Mouse (Mus musculus): ENCODE measurements around the gene Nova2. TPM values are rescaled to one million over a fixed set of nuclear protein-coding genes. Genes with fewer than 3 reads are reported as not detected.
A peak's percentile ranks its signal among the peaks of the same experiment; 100 is the strongest.

Gene Nova2
- polyA plus RNA-seq, 1 experiment from 2014 or later = 1.2 TPM

GRCm38 (mm10) chr7:19002115-19002514 is 76.4 kb downstream of the Nova2 start:
- H3K9me3 ChIP-seq (ENCODE audit: low read depth, low read length) = no peaks in the 10 kb centered on the region
- H3K4me1 ChIP-seq (ENCODE audit: insufficient read depth) = peaks cover 19% of the 10 kb centered on the region
- peaks cover 20% of the 10 kb centered on the region for H3K36me3 ChIP-seq (ENCODE audit: insufficient read depth)
- peak overlapping the region; percentile 75 for H3K4me2 ChIP-seq
- peak overlapping the region; percentile 73 for H3K27ac ChIP-seq (ENCODE audit: low read depth)
- H3K9ac ChIP-seq = peak overlapping the region; percentile 68
- no peak for ATAC-seq (ENCODE audit: insufficient read depth)
- WGBS = 12% methylated on average over 4 of the region's 4 CpGs
- H3K27me3 ChIP-seq (ENCODE audit: insufficient read depth, low read length) = no peaks in the 10 kb centered on the region
- DNase-seq = no peak
- TF ChIP-seq CTCF (IDR thresholded peaks at IDR 0.05; ENCODE audit: low read depth) = no peak
- H3K4me3 ChIP-seq (ENCODE audit: low read depth, low read length) = peak overlapping the region; percentile 40

GRCm38 (mm10) chr7:19002848-19003498 is 77.3 kb downstream of the Nova2 start:
- H3K27ac ChIP-seq (ENCODE audit: low read depth) = peak overlapping the region; percentile 73
- H3K4me1 ChIP-seq (ENCODE audit: insufficient read depth) = peaks cover 19% of the 10 kb centered on the region
- 3% methylated on average over 17 of the region's 17 CpGs for WGBS
- peak; percentile 96 for DNase-seq
- TF ChIP-seq CTCF (IDR thresholded peaks at IDR 0.05; ENCODE audit: low read depth) = no peak
- H3K27me3 ChIP-seq (ENCODE audit: insufficient read depth, low read length) = no peaks in the 10 kb centered on the region
- peak overlapping the region; percentile 75 for H3K4me2 ChIP-seq
- peaks cover 22% of the 10 kb centered on the region for H3K36me3 ChIP-seq (ENCODE audit: insufficient read depth)
- ATAC-seq (ENCODE audit: insufficient read depth) = peak; percentile 51
- H3K9me3 ChIP-seq (ENCODE audit: low read depth, low read length) = no peaks in the 10 kb centered on the region
- peak overlapping the region; percentile 68 for H3K9ac ChIP-seq
- peak overlapping the region; percentile 40 for H3K4me3 ChIP-seq (ENCODE audit: low read depth, low read length)

- WGBS = under 1% methylated on average over 89 of the region's 90 CpGs
- peak within 1 kb of the TSS; percentile 94 for H3K27ac ChIP-seq (ENCODE audit: low read depth)
These were observed 78.4 kb downstream of the Nova2 start, which contains the start of gene Irf2bp1 for GRCm38 (mm10) chr7:19003902-19004630. Irf2bp1 (plus strand) TSS chr7:19004044.

GRCm38 (mm10) chr7:19004631-19005079 is 79.0 kb downstream of the Nova2 start:
- ATAC-seq (ENCODE audit: insufficient read depth) (peak; percentile 0; the same call in 1 of the 2 replicates), DNase-seq (peak; percentile 33)
- Histone ChIP-seq H3K9me3 (ENCODE audit: low read depth, low read length) (no peaks in the 10 kb centered on the region), H3K36me3 (ENCODE audit: insufficient read depth) (peaks cover 22% of the 10 kb centered on the region), H3K27me3 (ENCODE audit: insufficient read depth, low read length) (no peaks in the 10 kb centered on the region), H3K4me3 (ENCODE audit: low read depth, low read length) (peak overlapping the region; percentile 89), H3K9ac (peak overlapping the region; percentile 86), H3K4me2 (peak overlapping the region; percentile 98), H3K27ac (ENCODE audit: low read depth) (peak overlapping the region; percentile 94; the same call in 1 of the 2 replicates), H3K4me1 (ENCODE audit: insufficient read depth) (peaks cover 19% of the 10 kb centered on the region)
- WGBS = 5% methylated on average over 34 of the region's 34 CpGs
- TF ChIP-seq CTCF (IDR thresholded peaks at IDR 0.05; ENCODE audit: low read depth) = no peak

More at GRCm38 (mm10) chr7:19003902-19004630, 78.4 kb downstream of the Nova2 start, which contains the start of gene Irf2bp1:
- ATAC-seq (ENCODE audit: insufficient read depth) (peak; percentile 67), DNase-seq (peak; percentile 98)
- H3K27me3 ChIP-seq (ENCODE audit: insufficient read depth, low read length) = no peaks in the 10 kb centered on the region
- H3K4me3 ChIP-seq (ENCODE audit: low read depth, low read length) = peak within 1 kb of the TSS; percentile 89
- no peaks in the 10 kb centered on the region for H3K9me3 ChIP-seq (ENCODE audit: low read depth, low read length)
- H3K4me1 ChIP-seq (ENCODE audit: insufficient read depth) = peaks cover 19% of the 10 kb centered on the region
- peak within 1 kb of the TSS; percentile 86 for H3K9ac ChIP-seq
- TF ChIP-seq CTCF (IDR thresholded peaks at IDR 0.05; ENCODE audit: low read depth) = no peak
- peaks cover 22% of the 10 kb centered on the region for H3K36me3 ChIP-seq (ENCODE audit: insufficient read depth)
- peak within 1 kb of the TSS; percentile 98 for H3K4me2 ChIP-seq

- peak overlapping the region; percentile 98 for H3K4me2 ChIP-seq
- no peak for DNase-seq
- H3K27ac ChIP-seq (ENCODE audit: low read depth) = no peak overlapping the region
- H3K4me1 ChIP-seq (ENCODE audit: insufficient read depth) = peaks cover 19% of the 10 kb centered on the region
- H3K9ac ChIP-seq = peak overlapping the region; percentile 86
- no peaks in the 10 kb centered on the region for H3K9me3 ChIP-seq (ENCODE audit: low read depth, low read length)
- no peaks in the 10 kb centered on the region for H3K27me3 ChIP-seq (ENCODE audit: insufficient read depth, low read length)
- peak overlapping the region; percentile 89 for H3K4me3 ChIP-seq (ENCODE audit: low read depth, low read length)
- ATAC-seq (ENCODE audit: insufficient read depth) = no peak
- WGBS = 66% methylated on average over 34 of the region's 34 CpGs
- peaks cover 22% of the 10 kb centered on the region for H3K36me3 ChIP-seq (ENCODE audit: insufficient read depth)
- TF ChIP-seq CTCF (IDR thresholded peaks at IDR 0.05; ENCODE audit: low read depth) = no peak
These were observed 79.9 kb downstream of the Nova2 start for GRCm38 (mm10) chr7:19005417-19006121.

- 5% methylated on average over 12 of the region's 12 CpGs for WGBS
- H3K4me2 ChIP-seq = peak overlapping the region; percentile 98
- H3K27ac ChIP-seq (ENCODE audit: low read depth) = peak overlapping the region; percentile 64; the same call in 1 of the 2 replicates
- peaks cover 19% of the 10 kb centered on the region for H3K4me1 ChIP-seq (ENCODE audit: insufficient read depth)
- ATAC-seq (ENCODE audit: insufficient read depth) (no peak), DNase-seq (peak; percentile 97)
- H3K4me3 ChIP-seq (ENCODE audit: low read depth, low read length) = peak overlapping the region; percentile 89
- H3K9me3 ChIP-seq (ENCODE audit: low read depth, low read length) = no peaks in the 10 kb centered on the region
- no peaks in the 10 kb centered on the region for H3K27me3 ChIP-seq (ENCODE audit: insufficient read depth, low read length)
- 0 out of 2 replicates have a peak overlapping the region, but pooled peaks have one; percentile 18 for H3K9ac ChIP-seq
- TF ChIP-seq CTCF (IDR thresholded peaks at IDR 0.05; ENCODE audit: low read depth) = peak; percentile 100
- H3K36me3 ChIP-seq (ENCODE audit: insufficient read depth) = peaks cover 22% of the 10 kb centered on the region
These were observed 80.8 kb downstream of the Nova2 start for GRCm38 (mm10) chr7:19006476-19006875.
